Mouse (Mus musculus): ENCODE measurements at regions not wholly inside any gene's neighbourhood (a gene's known extent, or its start where the extent isn't known, plus 50 kb on each side); places are given as distances from the start of the nearest gene placed in this dataset.
A peak's percentile ranks its signal among the peaks of the same experiment; 100 is the strongest.

- no peaks in the 10 kb centered on the region for H3K9me3 ChIP-seq (ENCODE audit: low read length)
- no peak for TF ChIP-seq CTCF (IDR thresholded peaks at IDR 0.05; ENCODE audit: low read depth)
- no peak for DNase-seq
Measured at GRCm38 (mm10) chr14:86421881-86422280, 719.2 kb downstream of the Diaph3 start.

GRCm38 (mm10) chr14:86419959-86420598 is 721.0 kb downstream of the Diaph3 start:
- 85% methylated on average over 3 of the region's 3 CpGs for WGBS
- H3K27ac ChIP-seq (ENCODE audit: low read depth, low read length): no peak overlapping the region
- no peak for ATAC-seq

More at GRCm38 (mm10) chr14:86421881-86422280, 719.2 kb downstream of the Diaph3 start:
- Histone ChIP-seq H3K4me3 (ENCODE audit: low read depth, low read length) (no peak overlapping the region), H3K4me1 (ENCODE audit: insufficient read depth) (no peaks in the 10 kb centered on the region), H3K27me3 (ENCODE audit: insufficient read depth, low read length) (no peaks in the 10 kb centered on the region), H3K4me2 (ENCODE audit: low read depth) (no peak overlapping the region), H3K36me3 (ENCODE audit: insufficient read depth) (no peaks in the 10 kb centered on the region), H3K27ac (ENCODE audit: low read depth, low read length) (no peak overlapping the region), H3K9ac (no peak overlapping the region)
- no peak for ATAC-seq
- WGBS: 55% methylated on average over 5 of the region's 5 CpGs

GRCm38 (mm10) chr14:86396876-86397275 is 744.2 kb downstream of the Diaph3 start:
- no peak for ATAC-seq
- H3K27ac ChIP-seq (ENCODE audit: low read depth, low read length): no peak overlapping the region
- no peak for TF ChIP-seq CTCF (IDR thresholded peaks at IDR 0.05; ENCODE audit: low read depth)
- no peak overlapping the region for H3K4me3 ChIP-seq (ENCODE audit: low read depth, low read length)
- WGBS: 62% methylated on average over 3 of the region's 3 CpGs
- no peaks in the 10 kb centered on the region for H3K27me3 ChIP-seq (ENCODE audit: insufficient read depth, low read length)
- no peak overlapping the region for H3K9ac ChIP-seq
- no peak overlapping the region for H3K4me2 ChIP-seq (ENCODE audit: low read depth)
- H3K36me3 ChIP-seq (ENCODE audit: insufficient read depth): no peaks in the 10 kb centered on the region
- H3K9me3 ChIP-seq (ENCODE audit: low read length): no peaks in the 10 kb centered on the region
- 0 out of 2 replicates have a peak, but pooled peaks cover 3% of the 10 kb centered on the region for H3K4me1 ChIP-seq (ENCODE audit: insufficient read depth)
- DNase-seq: no peak

More at GRCm38 (mm10) chr14:86419959-86420598, 721.0 kb downstream of the Diaph3 start:
- H3K9ac ChIP-seq: no peak overlapping the region
- no peaks in the 10 kb centered on the region for H3K36me3 ChIP-seq (ENCODE audit: insufficient read depth)
- no peak for DNase-seq
- TF ChIP-seq CTCF (IDR thresholded peaks at IDR 0.05; ENCODE audit: low read depth): no peak
- H3K4me2 ChIP-seq (ENCODE audit: low read depth): no peak overlapping the region
- no peak overlapping the region for H3K4me3 ChIP-seq (ENCODE audit: low read depth, low read length)
- no peaks in the 10 kb centered on the region for H3K9me3 ChIP-seq (ENCODE audit: low read length)
- H3K27me3 ChIP-seq (ENCODE audit: insufficient read depth, low read length): no peaks in the 10 kb centered on the region
- no peaks in the 10 kb centered on the region for H3K4me1 ChIP-seq (ENCODE audit: insufficient read depth)

GRCm38 (mm10) chr14:86395951-86396361 is 745.1 kb downstream of the Diaph3 start:
- H3K4me2 ChIP-seq (ENCODE audit: low read depth): peak overlapping the region; percentile 36
- WGBS: 5% methylated on average over 9 of the region's 9 CpGs
- 0 out of 2 replicates have a peak, but pooled peaks cover 3% of the 10 kb centered on the region for H3K4me1 ChIP-seq (ENCODE audit: insufficient read depth)

GRCm38 (mm10) chr14:86395531-86395930 is 745.5 kb downstream of the Diaph3 start:
- peak; percentile 50; the same call in 1 of the 2 replicates for ATAC-seq
- no peaks in the 10 kb centered on the region for H3K9me3 ChIP-seq (ENCODE audit: low read length)
- H3K27me3 ChIP-seq (ENCODE audit: insufficient read depth, low read length): no peaks in the 10 kb centered on the region
- no peak overlapping the region for H3K27ac ChIP-seq (ENCODE audit: low read depth, low read length)
- H3K4me1 ChIP-seq (ENCODE audit: insufficient read depth): 0 out of 2 replicates have a peak, but pooled peaks cover 3% of the 10 kb centered on the region
- WGBS: 10% methylated on average over 10 of the region's 10 CpGs
- no peak overlapping the region for H3K4me3 ChIP-seq (ENCODE audit: low read depth, low read length)
- DNase-seq: peak; percentile 56
- H3K4me2 ChIP-seq (ENCODE audit: low read depth): peak overlapping the region; percentile 36
- H3K36me3 ChIP-seq (ENCODE audit: insufficient read depth): no peaks in the 10 kb centered on the region
- H3K9ac ChIP-seq: no peak overlapping the region
- no peak for TF ChIP-seq CTCF (IDR thresholded peaks at IDR 0.05; ENCODE audit: low read depth)

More at GRCm38 (mm10) chr14:86395951-86396361, 745.1 kb downstream of the Diaph3 start:
- Histone ChIP-seq H3K9ac (no peak overlapping the region; the same call in 1 of the 2 replicates), H3K4me3 (ENCODE audit: low read depth, low read length) (peak overlapping the region; percentile 11), H3K36me3 (ENCODE audit: insufficient read depth) (no peaks in the 10 kb centered on the region), H3K27ac (ENCODE audit: low read depth, low read length) (no peak overlapping the region), H3K27me3 (ENCODE audit: insufficient read depth, low read length) (no peaks in the 10 kb centered on the region), H3K9me3 (ENCODE audit: low read length) (no peaks in the 10 kb centered on the region)
- ATAC-seq (peak; percentile 87), DNase-seq (peak; percentile 56)
- TF ChIP-seq CTCF (IDR thresholded peaks at IDR 0.05; ENCODE audit: low read depth): no peak

GRCm38 (mm10) chr14:86395068-86395467 is 746.0 kb downstream of the Diaph3 start:
- no peak overlapping the region for H3K4me3 ChIP-seq (ENCODE audit: low read depth, low read length)
- no peak for TF ChIP-seq CTCF (IDR thresholded peaks at IDR 0.05; ENCODE audit: low read depth)
- no peaks in the 10 kb centered on the region for H3K36me3 ChIP-seq (ENCODE audit: insufficient read depth)
- DNase-seq (no peak), ATAC-seq (no peak)
- no peaks in the 10 kb centered on the region for H3K9me3 ChIP-seq (ENCODE audit: low read length)
- H3K4me1 ChIP-seq (ENCODE audit: insufficient read depth): 0 out of 2 replicates have a peak, but pooled peaks cover 3% of the 10 kb centered on the region
- no peak overlapping the region for H3K9ac ChIP-seq
- no peak overlapping the region for H3K27ac ChIP-seq (ENCODE audit: low read depth, low read length)
- H3K4me2 ChIP-seq (ENCODE audit: low read depth): peak overlapping the region; percentile 36; the same call in 1 of the 2 replicates
- 50% methylated on average over 7 of the region's 7 CpGs for WGBS
- no peaks in the 10 kb centered on the region for H3K27me3 ChIP-seq (ENCODE audit: insufficient read depth, low read length)

- Histone ChIP-seq H3K27ac (ENCODE audit: low read depth, low read length) (no peak overlapping the region), H3K4me1 (ENCODE audit: insufficient read depth) (no peaks in the 10 kb centered on the region), H3K4me2 (ENCODE audit: low read depth) (no peak overlapping the region), H3K36me3 (ENCODE audit: insufficient read depth) (no peaks in the 10 kb centered on the region), H3K9me3 (ENCODE audit: low read length) (no peaks in the 10 kb centered on the region), H3K4me3 (ENCODE audit: low read depth, low read length) (no peak overlapping the region), H3K9ac (no peak overlapping the region), H3K27me3 (ENCODE audit: insufficient read depth, low read length) (no peaks in the 10 kb centered on the region)
- ATAC-seq: no peak
- WGBS: 88% methylated on average over 6 of the region's 6 CpGs
- TF ChIP-seq CTCF (IDR thresholded peaks at IDR 0.05; ENCODE audit: low read depth): no peak
- no peak for DNase-seq
Measured at GRCm38 (mm10) chr14:86385136-86385535, 755.9 kb downstream of the Diaph3 start.
